Mouse (Mus musculus) left cerebral cortex, adult 6 months (tissue): Measurements from ENCODE around the gene Smurf1. TPM values are rescaled to one million over a fixed set of nuclear protein-coding genes. Genes with fewer than 3 reads are reported as not detected.

Source experiments
- long read RNA-seq, 2 experiments: library from polyadenylated mRNA; unstranded; transcript quantifications; one replicate each; pipeline ENCODE4 v2.0.0; 2019 to 2020
- polyA plus RNA-seq: library from polyadenylated mRNA; unstranded; fragments of <200 nt; fragmentation: Nextera tagmentation; gene quantifications from 2 replicates; pipeline ENCODE4 v1.2.3, GENCODE M21; 2021

Smurf1 gene
- 3.0 TPM in 2 replicates for polyA plus RNA-seq
- long read RNA-seq, experiment 1, partial matches to known transcripts: 7 of 30 reads
- long read RNA-seq, experiment 1, other reads (novel, unspliced or antisense): 23 of 30 reads
- long read RNA-seq, experiment 2, partial matches to known transcripts: 4 of 9 reads
- long read RNA-seq, experiment 2, other reads (novel, unspliced or antisense): 5 of 9 reads

DNA sequence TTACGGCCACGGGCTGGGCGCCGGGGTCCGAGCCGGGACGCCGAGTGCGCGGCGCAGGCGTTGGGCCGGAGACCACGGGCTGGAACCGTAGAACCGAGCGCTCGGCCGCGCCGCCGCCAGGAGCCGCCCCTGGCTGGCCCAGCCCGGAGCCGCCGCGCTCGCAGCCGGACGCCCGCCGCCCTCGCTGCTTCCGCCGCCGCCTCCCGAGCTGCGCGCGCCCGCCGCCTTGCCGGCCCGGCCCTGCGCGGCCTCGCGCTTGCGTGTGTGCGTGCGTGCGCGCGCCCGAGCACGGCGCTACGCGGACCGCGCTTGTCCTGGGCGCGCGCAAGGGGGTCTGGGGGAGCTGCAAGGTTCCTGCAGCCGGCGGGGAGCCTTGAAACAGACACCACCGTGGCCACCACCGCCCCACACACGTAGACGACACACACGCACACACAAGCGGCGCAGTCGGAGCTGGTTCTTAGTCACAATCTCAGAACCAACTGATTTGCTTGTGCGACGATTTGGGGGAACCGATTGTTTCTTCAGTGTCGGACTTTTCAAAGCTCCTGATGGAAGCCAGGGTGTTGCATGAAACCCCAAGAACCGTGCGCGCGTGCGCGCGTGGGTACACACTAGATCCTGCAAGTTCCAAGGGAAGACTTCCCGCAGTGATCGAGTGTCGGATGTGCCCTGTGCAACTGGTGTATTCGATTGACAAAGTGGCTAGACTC, at the start of gene Smurf1:
Gene Smurf1, minus strand, starts transcription at position 209 of the 713 bp plus-strand sequence.

Other genes with a start within 250 kb of the Smurf1 start
- gene Tmem130, start 204.0 kb downstream of the Smurf1 start, polyA plus RNA-seq: 102 TPM in 2 replicates
- 14.3 and 18.7 TPM in 2 replicates for gene Trrap, start 198.1 kb downstream of the Smurf1 start, polyA plus RNA-seq
- not detected in 2 replicates for gene Gm4871, start 66.9 kb upstream of the Smurf1 start, polyA plus RNA-seq
- gene 1700018F24Rik, start 77.1 kb upstream of the Smurf1 start, polyA plus RNA-seq: not detected in 2 replicates
- 301 and 348 TPM in 2 replicates for gene Arpc1a, start 118.0 kb upstream of the Smurf1 start, polyA plus RNA-seq
- not detected in 2 replicates for gene Kpna7, start 118.2 kb upstream of the Smurf1 start, polyA plus RNA-seq
- 50.2 and 58.6 TPM in 2 replicates for gene Arpc1b, start 148.4 kb upstream of the Smurf1 start, polyA plus RNA-seq
- gene Pdap1, start 174.4 kb upstream of the Smurf1 start, polyA plus RNA-seq: 66.4 and 82.4 TPM in 2 replicates
- gene Bud31, start 174.5 kb upstream of the Smurf1 start, polyA plus RNA-seq: 121 and 122 TPM in 2 replicates
- 14.6 and 14.8 TPM in 2 replicates for gene Ptcd1, start 201.3 kb upstream of the Smurf1 start, polyA plus RNA-seq
- 6.3 and 9.7 TPM in 2 replicates for gene Cpsf4, start 201.4 kb upstream of the Smurf1 start, polyA plus RNA-seq
- 1,054 and 1,489 TPM in 2 replicates for gene Atp5j2, start 226.2 kb upstream of the Smurf1 start, polyA plus RNA-seq
- gene Zkscan14, start 236.0 kb upstream of the Smurf1 start, polyA plus RNA-seq: 10.4 and 12.3 TPM in 2 replicates
- gene Zkscan5, start 238.7 kb upstream of the Smurf1 start, polyA plus RNA-seq: 5.3 and 7.2 TPM in 2 replicates